Mouse (Mus musculus) T-helper 1 cell (primary cell): ENCODE measurements around the gene Bri3bp.
"Not testable (repeated sequence)": the region's sequence is repeated elsewhere in the genome, so short reads cannot be mapped to it uniquely, and the experiment has no call there.

Experiments used
- in situ Hi-C: fragments of 300-600 bp; cut with MboI, MseI; formaldehyde crosslinking; loops from one replicate; pipeline ENCODE4 v1.15.1; 2025; ENCODE audit warnings: high pct_unique_total_duplicates

Gene Bri3bp

GRCm38 (mm10) chr5:125441234-125442114 is at the start of gene Bri3bp:
TSS of gene Bri3bp (plus strand) at chr5:125441568.
- in situ Hi-C loops = no loop called here

- in situ Hi-C loops = no loop called here
Observed at GRCm38 (mm10) chr5:125391609-125392008, 49.8 kb upstream of the Bri3bp start.

DNA sequence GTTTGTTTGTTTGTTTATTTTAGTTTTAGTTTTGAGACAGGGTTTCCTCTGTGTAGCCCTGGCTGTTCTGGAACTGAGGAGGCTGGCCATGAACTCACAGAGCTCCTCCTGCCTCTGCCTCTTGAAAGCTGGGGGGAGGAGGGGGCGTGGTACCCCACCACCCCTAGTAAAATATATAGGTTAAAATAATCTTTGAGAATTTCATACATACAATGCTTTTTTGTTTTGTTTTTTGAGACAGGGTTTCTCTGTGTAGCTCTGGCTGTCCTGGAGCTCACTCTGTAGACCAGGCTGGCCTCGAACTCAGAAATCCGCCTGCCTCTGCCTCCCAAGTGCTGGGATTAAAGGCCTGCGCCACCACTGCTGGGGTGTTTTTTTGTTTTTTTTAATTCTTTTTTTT is 49.2 kb upstream of the Bri3bp start:
- in situ Hi-C loops = not testable (repeated sequence)

- in situ Hi-C loops = no loop called here
Observed at GRCm38 (mm10) chr5:125392618-125392976, 48.8 kb upstream of the Bri3bp start.

GRCm38 (mm10) chr5:125392977-125393621 is 48.3 kb upstream of the Bri3bp start:
- in situ Hi-C loops = no loop called here

- in situ Hi-C loops = no loop called here
Observed at GRCm38 (mm10) chr5:125393622-125394603, 47.5 kb upstream of the Bri3bp start.

GRCm38 (mm10) chr5:125395008-125395407 is 46.4 kb upstream of the Bri3bp start:
- in situ Hi-C loops = no loop called here

DNA sequence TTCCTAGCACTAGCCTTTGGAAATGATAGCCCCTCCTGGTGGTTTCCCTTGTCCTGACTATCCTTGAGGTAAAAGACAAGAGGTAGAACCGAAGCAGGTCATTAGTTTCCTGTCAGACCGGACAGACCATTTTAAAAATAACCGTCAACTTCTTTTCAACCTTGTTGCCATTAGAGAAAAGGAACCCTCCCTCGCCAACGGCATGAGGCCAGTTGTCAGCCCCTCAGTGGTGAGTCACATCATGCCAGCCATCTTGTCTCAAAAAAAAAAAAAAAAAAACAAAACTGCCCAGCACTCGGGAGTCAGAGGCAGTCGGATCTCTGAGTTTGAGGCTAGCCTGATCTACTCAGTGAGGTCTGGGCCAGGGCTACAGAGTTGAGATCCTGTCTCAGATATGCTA is 40.5 kb upstream of the Bri3bp start:
- in situ Hi-C loops = no loop called here

GRCm38 (mm10) chr5:125402476-125402875 is 38.9 kb upstream of the Bri3bp start:
- in situ Hi-C loops = no loop called here

DNA sequence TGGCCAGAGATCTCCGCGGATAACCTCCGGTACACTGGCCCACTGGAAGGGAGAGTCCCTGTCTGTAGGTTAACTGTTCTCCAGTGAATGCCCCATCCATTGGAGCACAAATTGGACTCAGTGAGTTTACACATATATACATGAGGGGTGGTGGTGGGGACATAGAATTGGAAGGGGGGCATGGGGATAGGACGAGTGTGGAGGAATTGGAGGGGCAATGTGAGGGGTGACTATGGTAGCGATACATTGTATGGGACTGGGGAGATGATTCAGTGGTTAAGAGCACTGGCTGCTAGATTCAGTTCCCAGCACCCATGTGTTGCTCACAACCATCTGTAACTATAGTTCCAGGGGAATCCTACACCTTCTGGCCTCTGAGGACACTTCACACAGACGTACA is 38.4 kb upstream of the Bri3bp start:
- in situ Hi-C loops = no loop called here

- in situ Hi-C loops = no loop called here
Observed at GRCm38 (mm10) chr5:125403481-125404465, 37.6 kb upstream of the Bri3bp start.

GRCm38 (mm10) chr5:125404536-125404902 is 36.8 kb upstream of the Bri3bp start:
- in situ Hi-C loops = no loop called here

DNA sequence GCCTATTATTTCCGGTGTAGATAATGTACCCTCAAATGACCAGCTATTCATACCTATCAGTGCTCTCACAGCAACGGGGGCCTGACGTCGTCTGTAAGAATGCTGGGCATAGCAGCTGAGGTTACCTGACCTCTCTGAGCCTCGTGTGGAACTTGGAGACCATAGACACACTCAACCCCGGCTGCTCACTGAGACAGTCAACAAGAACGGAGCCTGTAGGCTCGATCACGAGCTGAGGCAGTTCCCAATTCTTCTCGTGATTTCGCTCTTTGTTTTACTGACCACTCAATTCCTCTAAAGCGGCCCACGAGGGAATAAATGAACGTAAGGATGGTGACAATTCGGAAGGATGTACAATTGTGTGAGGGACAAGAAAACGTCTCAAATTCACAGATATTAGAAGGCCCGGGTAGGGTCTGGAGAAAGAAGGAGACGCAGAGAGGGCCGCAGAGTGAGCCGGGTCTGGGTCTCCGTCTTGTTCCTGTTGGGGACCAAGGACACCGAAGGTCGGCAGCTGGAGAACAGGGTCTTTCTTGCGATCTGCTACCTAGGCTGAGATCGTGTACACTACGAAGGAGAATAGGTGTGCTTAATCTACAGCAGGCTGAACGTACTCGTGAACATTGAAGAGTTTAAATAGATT is 36.3 kb upstream of the Bri3bp start:
- in situ Hi-C loops = no loop called here

GRCm38 (mm10) chr5:125405546-125406248 is 35.7 kb upstream of the Bri3bp start:
- in situ Hi-C loops = no loop called here

DNA sequence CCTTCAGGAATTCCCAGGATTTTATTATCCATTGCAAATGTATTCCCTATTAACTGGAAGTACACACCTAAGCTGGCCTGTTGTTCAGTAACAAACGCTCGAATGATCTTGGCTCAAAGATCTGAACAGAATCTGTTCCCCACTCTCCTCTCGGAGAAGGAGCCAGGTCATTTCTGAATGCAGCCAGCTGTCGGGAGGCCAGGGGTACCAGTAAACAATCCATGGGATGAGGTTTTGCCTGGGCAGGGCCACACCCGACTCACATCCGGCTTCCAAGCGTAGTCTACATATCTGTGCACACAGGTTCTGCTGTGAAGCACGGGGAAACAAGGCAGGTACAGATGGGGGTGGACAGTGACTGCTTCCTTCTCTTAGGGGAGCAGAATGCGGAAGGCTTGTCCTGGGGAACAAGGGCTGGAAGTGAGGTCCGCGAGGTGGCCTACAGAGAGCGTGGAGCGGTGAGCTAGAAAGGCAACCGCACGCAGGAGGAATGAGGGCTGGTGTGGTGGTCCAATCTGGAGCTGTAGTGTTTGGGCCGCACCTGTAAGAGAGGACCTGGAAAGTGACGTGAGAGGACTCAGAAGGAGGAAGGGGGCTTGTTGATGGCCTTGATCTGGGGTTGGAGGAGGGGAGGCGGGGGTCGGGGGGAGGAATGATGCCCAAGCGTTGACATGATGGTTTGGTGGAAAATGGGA is 34.9 kb upstream of the Bri3bp start:
- in situ Hi-C loops = no loop called here

DNA sequence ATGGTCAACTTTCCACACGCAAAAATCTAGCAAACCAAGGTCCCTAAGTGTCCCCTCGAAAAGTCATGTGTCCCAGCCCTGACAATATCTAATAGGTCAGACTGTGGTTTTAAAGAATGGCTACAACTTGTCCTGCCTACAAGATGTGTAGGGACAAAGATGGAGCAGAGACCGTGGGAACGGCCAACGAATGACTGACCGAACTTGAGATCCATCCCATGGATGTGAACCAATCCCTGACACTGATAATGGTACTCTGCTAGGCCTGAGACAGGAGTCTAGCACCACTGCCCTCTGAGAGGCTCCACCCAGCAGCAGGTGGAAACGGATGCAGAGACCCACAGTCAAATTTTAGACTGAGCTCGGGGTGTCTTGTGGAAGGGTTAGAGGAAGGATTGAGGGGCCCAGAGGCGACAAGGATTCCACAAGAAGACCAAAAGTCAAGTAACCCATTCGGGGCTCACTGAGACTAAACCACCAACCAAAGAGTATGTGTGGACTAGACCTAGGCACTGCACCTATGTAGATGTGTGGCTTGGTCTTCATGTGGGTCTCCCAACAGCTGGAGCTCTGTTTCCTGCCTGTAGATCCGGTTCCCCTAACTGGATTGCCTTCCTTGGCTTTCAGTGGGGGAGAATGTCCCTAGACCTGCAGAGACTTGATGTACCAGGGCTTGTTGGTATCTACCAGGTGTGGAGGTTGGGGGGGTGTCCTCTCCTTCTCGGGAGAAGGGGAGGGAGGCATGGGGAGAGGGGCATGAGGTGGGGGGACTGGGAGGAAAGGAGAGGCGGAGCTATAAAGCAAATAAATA is 34.1 kb upstream of the Bri3bp start:
- in situ Hi-C loops = no loop called here

- in situ Hi-C loops = no loop called here
Observed at GRCm38 (mm10) chr5:125407910-125408575, 33.3 kb upstream of the Bri3bp start.

GRCm38 (mm10) chr5:125408842-125409241 is 32.5 kb upstream of the Bri3bp start:
- in situ Hi-C loops = no loop called here
